Comparison of ENCODE assay signal across 1 mouse cellular context in the genomic region with DNA sequence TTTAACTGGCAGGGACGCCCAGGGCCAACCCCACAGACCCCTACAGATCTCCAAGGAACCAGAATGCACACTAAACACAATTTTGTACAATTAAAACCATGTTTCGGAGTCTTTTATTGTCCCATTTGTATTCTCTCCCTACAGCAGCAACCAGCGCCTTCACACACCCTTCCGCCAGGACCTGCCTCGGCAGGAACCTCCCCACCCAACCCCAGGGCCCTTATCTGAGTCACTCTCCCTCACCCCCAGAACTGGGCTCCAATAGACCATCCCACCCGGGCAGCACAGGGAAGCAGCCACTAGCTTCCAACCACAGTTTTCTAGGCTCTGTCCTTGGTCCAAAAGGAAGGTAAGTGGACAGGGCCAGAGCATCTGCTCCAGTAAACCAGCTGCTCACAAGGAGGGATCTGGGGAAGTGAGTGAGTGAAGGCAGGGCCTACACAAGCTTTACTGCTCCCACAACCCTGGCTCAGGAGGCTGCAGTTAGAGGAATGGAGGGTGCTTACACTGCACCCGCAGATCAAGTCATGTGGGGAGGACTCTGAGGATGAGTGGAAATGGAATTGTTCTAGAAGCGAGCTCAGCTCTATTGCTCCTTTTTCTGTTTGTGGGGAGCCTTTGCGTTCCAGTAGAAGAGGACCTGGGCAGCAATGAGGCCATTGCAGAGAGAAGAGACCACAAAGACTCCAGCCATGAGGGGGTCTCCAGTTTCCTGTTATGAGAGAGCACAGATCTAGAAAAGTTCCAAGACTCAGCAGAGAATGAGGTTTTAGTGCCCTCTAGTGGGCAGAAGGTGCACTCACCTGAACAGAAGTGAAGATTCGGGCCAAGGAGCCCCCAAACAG.
A peak's percentile ranks its signal among the peaks of the same experiment; 100 is the strongest.
TF ChIP-seq lines count a peak whose summit lies in the region.

No protein-coding gene starts in this region.

TF ChIP-seq in ES-E14, 5 proteins besides CTCF, POLR2A, EP300 and RAD21:
- TF ChIP-seq ZNF384 (IDR thresholded peaks at IDR 0.05; ENCODE audit: low read depth, low read length), result no peak
- no peak for TF ChIP-seq HCFC1 (IDR thresholded peaks at IDR 0.05; ENCODE audit: borderline replicate concordance, insufficient read depth, low read length)
- TF ChIP-seq ZC3H11A (IDR thresholded peaks at IDR 0.05; ENCODE audit: borderline replicate concordance, low read depth, low read length), result peak; percentile 17; the same call in 1 of the 2 replicates
